Mouse (Mus musculus) ES-Bruce4 (cell line): ENCODE data around the gene Gm9736. TPM values are rescaled to one million over a fixed set of nuclear protein-coding genes. Genes with fewer than 3 reads are reported as not detected.

Source experiments
- H3K27ac ChIP-seq: 2 replicates; pipeline ENCODE4 v1.5.1; 2012; ENCODE audit warnings: low read length, inconsistent platforms; ENCODE audit not compliant: insufficient read depth
- H3K27me3 ChIP-seq: 2 replicates; pipeline ENCODE4 v1.6.1; 2012; ENCODE audit warnings: mild to moderate bottlenecking, low read length, inconsistent platforms; ENCODE audit not compliant: control insufficient read depth, poor library complexity, insufficient read depth, severe bottlenecking
- H3K36me3 ChIP-seq: 2 replicates; pipeline ENCODE4 v1.6.1; 2012; ENCODE audit warnings: inconsistent platforms, mild to moderate bottlenecking, low read length, moderate library complexity; ENCODE audit not compliant: control insufficient read depth, poor library complexity, insufficient read depth, severe bottlenecking
- H3K4me1 ChIP-seq: one replicate; pipeline ENCODE4 v1.8.1; 2011; ENCODE audit warnings: low read length; ENCODE audit not compliant: control insufficient read depth, insufficient read depth
- H3K4me3 ChIP-seq: 2 replicates; pipeline ENCODE4 v1.5.1; 2011; ENCODE audit warnings: low read depth, mild to moderate bottlenecking, low read length
- H3K9ac ChIP-seq: 2 replicates; pipeline ENCODE4 v1.6.1; 2012; ENCODE audit warnings: low read depth, mild to moderate bottlenecking, inconsistent platforms; ENCODE audit not compliant: poor library complexity, severe bottlenecking
- H3K9me3 ChIP-seq: replicated peaks from 2 replicates; pipeline ENCODE4 v1.6.1; 2012; ENCODE audit warnings: mild to moderate bottlenecking, low read length, inconsistent platforms; ENCODE audit not compliant: control insufficient read depth, poor library complexity, insufficient read depth, severe bottlenecking
- CTCF ChIP-seq: IDR thresholded peaks from one replicate; pipeline ENCODE4 v1.8.1; 2011; ENCODE audit warnings: low read depth, low read length
- EP300 ChIP-seq: IDR thresholded peaks from 2 replicates; pipeline ENCODE4 v1.6.1; 2011; ENCODE audit warnings: low read depth, low read length; ENCODE audit not compliant: insufficient read depth
- POLR2A ChIP-seq: IDR thresholded peaks from one replicate; pipeline ENCODE4 v1.8.1; 2011; ENCODE audit warnings: low read length; ENCODE audit not compliant: insufficient read depth
- polyA plus RNA-seq: library from polyadenylated mRNA; stranded (reverse); fragments of >200 nt; gene quantifications from 2 replicates; pipeline ENCODE4 v1.2.4, GENCODE M21; 2011; ENCODE audit warnings: low read depth; ENCODE audit not compliant: missing spikeins, insufficient read depth, insufficient read length

Gm9736 gene
- polyA plus RNA-seq, 1 experiment, result not detected

- no peak overlapping the region for H3K9ac ChIP-seq
- H3K27me3 ChIP-seq, result no peaks in the 10 kb centered on the region
- no peak overlapping the region for H3K4me3 ChIP-seq
- no peaks in the 10 kb centered on the region for H3K4me1 ChIP-seq
- no peaks in the 10 kb centered on the region for H3K9me3 ChIP-seq
- TF ChIP-seq CTCF (no peak), POLR2A (no peak), EP300 (no peak)
- no peaks in the 10 kb centered on the region for H3K36me3 ChIP-seq
- H3K27ac ChIP-seq, result no peak overlapping the region
These were observed 41.3 kb downstream of the Gm9736 start for GRCm38 (mm10) chr10:77709831-77710230.

- H3K4me1 ChIP-seq, result no peaks in the 10 kb centered on the region
- H3K9me3 ChIP-seq, result no peaks in the 10 kb centered on the region
- no peak within 1 kb of the TSS for H3K9ac ChIP-seq
- no peak within 1 kb of the TSS for H3K27ac ChIP-seq
- no peak for TF ChIP-seq EP300
- no peak for TF ChIP-seq POLR2A
- TF ChIP-seq CTCF, result no peak
- H3K27me3 ChIP-seq, result no peaks in the 10 kb centered on the region
- H3K4me3 ChIP-seq, result no peak within 1 kb of the TSS
- H3K36me3 ChIP-seq, result no peaks in the 10 kb centered on the region
These were observed 44.8 kb downstream of the Gm9736 start, which contains the start of gene Gm10272 for GRCm38 (mm10) chr10:77706326-77706725. TSS of gene Gm10272 (plus strand) at chr10:77706626.

Other genes starting within 250 kb of the Gm9736 start
- gene Fam207a, start 235.6 kb downstream of the Gm9736 start, polyA plus RNA-seq, result 23.2 and 24.3 TPM in 2 replicates
- 0.61 and 0.82 TPM in 2 replicates for gene Itgb2, start 221.1 kb downstream of the Gm9736 start, polyA plus RNA-seq
- 83.2 and 89.6 TPM in 2 replicates for gene Pttg1ip, start 169.6 kb downstream of the Gm9736 start, polyA plus RNA-seq
- 218 and 242 TPM in 2 replicates for gene Sumo3, start 145.3 kb downstream of the Gm9736 start, polyA plus RNA-seq
- 50.7 and 57.6 TPM in 2 replicates for gene Gm49325, start 145.2 kb downstream of the Gm9736 start, polyA plus RNA-seq
- gene Ube2g2, start 129.1 kb downstream of the Gm9736 start, polyA plus RNA-seq, result 40.2 and 43.2 TPM in 2 replicates
- 0.91 and 1.2 TPM in 2 replicates for gene Tspear, start 64.8 kb downstream of the Gm9736 start, polyA plus RNA-seq
- not detected in 2 replicates for gene Gm19402, start 60.6 kb downstream of the Gm9736 start, polyA plus RNA-seq
- gene Gm9508, start 54.1 kb downstream of the Gm9736 start, polyA plus RNA-seq, result not detected in 2 replicates
- gene Gm10272, start 44.7 kb downstream of the Gm9736 start, polyA plus RNA-seq, result not detected in 2 replicates
- gene Gm10024, start 39.9 kb downstream of the Gm9736 start, polyA plus RNA-seq, result not detected in 2 replicates
- gene Gm10142, start 35.5 kb downstream of the Gm9736 start, polyA plus RNA-seq, result not detected in 2 replicates
- not detected in 2 replicates for gene Krtap12-1, start 30.8 kb downstream of the Gm9736 start, polyA plus RNA-seq
- not detected in 2 replicates for gene Gm10100, start 24.9 kb downstream of the Gm9736 start, polyA plus RNA-seq
- gene Gm18596, start 8.7 kb downstream of the Gm9736 start, polyA plus RNA-seq, result not detected in 2 replicates
- not detected in 2 replicates for gene Gm3233, start 8.3 kb upstream of the Gm9736 start, polyA plus RNA-seq
- not detected in 2 replicates for gene Gm3238, start 20.0 kb upstream of the Gm9736 start, polyA plus RNA-seq
- gene Gm7138, start 25.6 kb upstream of the Gm9736 start, polyA plus RNA-seq, result not detected in 2 replicates
- gene Gm3250, start 31.2 kb upstream of the Gm9736 start, polyA plus RNA-seq, result not detected in 2 replicates
- not detected in 2 replicates for gene Gm7137, start 36.8 kb upstream of the Gm9736 start, polyA plus RNA-seq
- gene Gm9639, start 43.7 kb upstream of the Gm9736 start, polyA plus RNA-seq, result not detected in 2 replicates
- gene Gm19668, start 47.8 kb upstream of the Gm9736 start, polyA plus RNA-seq, result not detected in 2 replicates
- gene Gm9507, start 60.5 kb upstream of the Gm9736 start, polyA plus RNA-seq, result not detected in 2 replicates
- not detected in 2 replicates for gene Gm2696, start 63.3 kb upstream of the Gm9736 start, polyA plus RNA-seq
- gene Krtap10-4, start 75.7 kb upstream of the Gm9736 start, polyA plus RNA-seq, result not detected in 2 replicates
- not detected in 2 replicates for gene Krtap10-10, start 84.6 kb upstream of the Gm9736 start, polyA plus RNA-seq
- not detected in 2 replicates for gene Gm36176, start 95.4 kb upstream of the Gm9736 start, polyA plus RNA-seq
- not detected in 2 replicates for gene Gm10318, start 101.5 kb upstream of the Gm9736 start, polyA plus RNA-seq
- not detected in 2 replicates for gene Gm3285, start 110.6 kb upstream of the Gm9736 start, polyA plus RNA-seq
- 5.6 and 6.3 TPM in 2 replicates for gene Lrrc3, start 151.2 kb upstream of the Gm9736 start, polyA plus RNA-seq
- 0.07 TPM in 1 of 2 replicates, not detected in the other for gene Trpm2, start 219.2 kb upstream of the Gm9736 start, polyA plus RNA-seq
- 4.2 and 4.7 TPM in 2 replicates for gene 1810043G02Rik, start 227.2 kb upstream of the Gm9736 start, polyA plus RNA-seq